Mouse (Mus musculus): Measurements from ENCODE around the gene Olfr849. TPM values are rescaled to one million over a fixed set of nuclear protein-coding genes. Genes with fewer than 3 reads are reported as not detected.

Olfr849 gene
- polyA plus RNA-seq (2014; fragmentation: Nextera tagmentation; extraction: Ambion mirVana) = not detected in 2 replicates

GRCm38 (mm10) chr9:19439966-19440365, at the start of gene Olfr849:
TSS of gene Olfr849 (plus strand) at chr9:19440266.
- peaks cover 3% of the 10 kb centered on the region; the same call in 1 of the 2 replicates for H3K9me3 ChIP-seq (replicated peaks; ENCODE audit: control insufficient read depth, low read length)
- H3K4me3 ChIP-seq (ENCODE audit: low read depth, low read length) = no peak within 1 kb of the TSS
- no peaks in the 10 kb centered on the region for H3K27me3 ChIP-seq (ENCODE audit: control insufficient read depth, insufficient read depth, low read length)
- WGBS = 84% methylated on average over 2 of the region's 2 CpGs
- H3K36me3 ChIP-seq (replicated peaks; ENCODE audit: control insufficient read depth, insufficient read depth, low read depth, low read length) = no peaks in the 10 kb centered on the region
- H3K4me1 ChIP-seq (ENCODE audit: control insufficient read depth, insufficient read depth, low read length) = no peaks in the 10 kb centered on the region
- ATAC-seq (replicated peaks; ENCODE audit: insufficient number of reproducible peaks, low FRiP score, low TSS enrichment, low read depth) (no peak), DNase-seq (ENCODE audit: low spot score) (no peak)
- no peak within 1 kb of the TSS for H3K9ac ChIP-seq (replicated peaks; ENCODE audit: low read length)
- no peak within 1 kb of the TSS for H3K27ac ChIP-seq (replicated peaks; ENCODE audit: low read depth, low read length)
- no peak within 1 kb of the TSS for H3K4me2 ChIP-seq (ENCODE audit: low read depth, low read length)

- no peaks in the 10 kb centered on the region for H3K36me3 ChIP-seq (replicated peaks; ENCODE audit: control insufficient read depth, insufficient read depth, low read depth, low read length)
- ATAC-seq (replicated peaks; ENCODE audit: insufficient number of reproducible peaks, low FRiP score, low TSS enrichment, low read depth) (no peak), DNase-seq (ENCODE audit: low spot score) (no peak)
- H3K9me3 ChIP-seq (replicated peaks; ENCODE audit: control insufficient read depth, low read length) = no peaks in the 10 kb centered on the region
- H3K27me3 ChIP-seq (ENCODE audit: control insufficient read depth, insufficient read depth, low read length) = no peaks in the 10 kb centered on the region
- no peak within 1 kb of the TSS for H3K9ac ChIP-seq (replicated peaks; ENCODE audit: low read length)
- no peak within 1 kb of the TSS for H3K4me3 ChIP-seq (ENCODE audit: low read depth, low read length)
- H3K27ac ChIP-seq (replicated peaks; ENCODE audit: low read depth, low read length) = no peak within 1 kb of the TSS
- H3K4me2 ChIP-seq (ENCODE audit: low read depth, low read length) = no peak within 1 kb of the TSS
- H3K4me1 ChIP-seq (ENCODE audit: control insufficient read depth, insufficient read depth, low read length) = no peaks in the 10 kb centered on the region
Observed at GRCm38 (mm10) chr9:19478148-19478547, 38.1 kb downstream of the Olfr849 start, which contains the start of gene Olfr850. TSS of gene Olfr850 (minus strand) at chr9:19478248.

GRCm38 (mm10) chr9:19492995-19493394, 52.9 kb downstream of the Olfr849 start, which contains the start of gene Olfr851:
TSS of gene Olfr851 (plus strand) at chr9:19493295.
- Histone ChIP-seq H3K36me3 (replicated peaks; ENCODE audit: control insufficient read depth, insufficient read depth, low read depth, low read length) (no peaks in the 10 kb centered on the region), H3K9ac (replicated peaks; ENCODE audit: low read length) (no peak within 1 kb of the TSS), H3K9me3 (replicated peaks; ENCODE audit: control insufficient read depth, low read length) (peaks cover 6% of the 10 kb centered on the region; the same call in 1 of the 2 replicates), H3K27ac (replicated peaks; ENCODE audit: low read depth, low read length) (no peak within 1 kb of the TSS), H3K27me3 (ENCODE audit: control insufficient read depth, insufficient read depth, low read length) (no peaks in the 10 kb centered on the region), H3K4me2 (ENCODE audit: low read depth, low read length) (no peak within 1 kb of the TSS), H3K4me1 (ENCODE audit: control insufficient read depth, insufficient read depth, low read length) (no peaks in the 10 kb centered on the region), H3K4me3 (ENCODE audit: low read depth, low read length) (no peak within 1 kb of the TSS)
- DNase-seq (ENCODE audit: low spot score) = no peak
- ATAC-seq (replicated peaks; ENCODE audit: insufficient number of reproducible peaks, low FRiP score, low TSS enrichment, low read depth) = no peak

Other genes with a start within 250 kb of the Olfr849 start
- not detected in 2 replicates for gene Olfr843, start 188.3 kb upstream of the Olfr849 start, polyA plus RNA-seq (2014; fragmentation: Nextera tagmentation; extraction: Ambion mirVana)
- gene Olfr844, start 123.9 kb upstream of the Olfr849 start, polyA plus RNA-seq (2014; fragmentation: Nextera tagmentation; extraction: Ambion mirVana) = not detected in 2 replicates
- not detected in 2 replicates for gene Olfr845, start 103.8 kb upstream of the Olfr849 start, polyA plus RNA-seq (2014; fragmentation: Nextera tagmentation; extraction: Ambion mirVana)
- gene Olfr846, start 76.3 kb upstream of the Olfr849 start, polyA plus RNA-seq (2014; fragmentation: Nextera tagmentation; extraction: Ambion mirVana) = not detected in 2 replicates
- gene Olfr847, start 61.6 kb upstream of the Olfr849 start, polyA plus RNA-seq (2014; fragmentation: Nextera tagmentation; extraction: Ambion mirVana) = not detected in 2 replicates
- gene Olfr850, start 38.0 kb downstream of the Olfr849 start, polyA plus RNA-seq (2014; fragmentation: Nextera tagmentation; extraction: Ambion mirVana) = not detected in 2 replicates
- gene Olfr851, start 53.0 kb downstream of the Olfr849 start, polyA plus RNA-seq (2014; fragmentation: Nextera tagmentation; extraction: Ambion mirVana) = not detected in 2 replicates
- gene Olfr853, start 100.8 kb downstream of the Olfr849 start, polyA plus RNA-seq (2014; fragmentation: Nextera tagmentation; extraction: Ambion mirVana) = not detected in 2 replicates
- gene Olfr854, start 127.1 kb downstream of the Olfr849 start, polyA plus RNA-seq (2014; fragmentation: Nextera tagmentation; extraction: Ambion mirVana) = not detected in 2 replicates
- gene Olfr855, start 142.4 kb downstream of the Olfr849 start, polyA plus RNA-seq (2014; fragmentation: Nextera tagmentation; extraction: Ambion mirVana) = not detected in 2 replicates
- 37.0 and 37.2 TPM in 2 replicates for gene Zfp317, start 181.8 kb downstream of the Olfr849 start, polyA plus RNA-seq (2014; fragmentation: Nextera tagmentation; extraction: Ambion mirVana)